Mouse (Mus musculus) liver, postnatal 0 days (tissue): ENCODE measurements around the gene Filip1.

Experiments
- CTCF ChIP-seq: sonication (generic); IDR thresholded peaks from 2 replicates; pipeline ENCODE4 v1.5.1; 2016; ENCODE audit warnings: antibody characterized with exemption, low read depth
- EP300 ChIP-seq: IDR thresholded peaks from 2 replicates; pipeline ENCODE4 v1.6.1; 2016; ENCODE audit warnings: antibody characterized with exemption, low read depth, mild to moderate bottlenecking

GRCm38 (mm10) chr9:79784439-79784838 is 228.2 kb downstream of the Filip1 start:
- no peak for TF ChIP-seq CTCF
- no peak for TF ChIP-seq EP300
